Mouse (Mus musculus) adrenal gland, postnatal 25 days (tissue): ENCODE measurements around the gene Rgl1. TPM values are rescaled to one million over a fixed set of nuclear protein-coding genes. Genes with fewer than 3 reads are reported as not detected.

Experiments
- DNase-seq: peaks from one replicate; pipeline ENCODE4 v3.0.0; 2021; ENCODE audit warnings: mixed read lengths
- total RNA-seq: library from RNA; stranded (reverse); gene quantifications from 2 replicates; pipeline ENCODE4 v1.2.3, GENCODE M21; 2021

The Rgl1 gene
- total RNA-seq, 1 experiment from 2014 or later: 31.1 TPM

DNA sequence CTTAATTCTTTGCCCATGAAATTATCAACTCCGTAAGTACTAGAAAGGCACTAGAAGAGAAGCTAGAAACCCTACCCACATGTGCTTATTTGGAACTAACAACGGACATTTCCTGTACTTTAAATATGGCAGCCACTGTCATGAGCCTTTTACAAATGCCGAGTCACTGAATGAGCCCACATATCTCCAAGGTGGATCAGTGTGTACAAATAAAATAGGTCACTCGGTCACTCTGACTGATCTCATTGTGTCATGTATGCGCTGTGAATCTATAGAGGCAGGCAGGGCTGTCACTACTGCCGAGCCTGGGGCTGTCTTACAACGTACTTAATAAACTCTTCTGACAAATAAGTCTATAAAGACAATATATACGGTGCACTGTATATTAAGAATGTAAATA, 181.2 kb downstream of the Rgl1 start:
- DNase-seq: no peak

DNA sequence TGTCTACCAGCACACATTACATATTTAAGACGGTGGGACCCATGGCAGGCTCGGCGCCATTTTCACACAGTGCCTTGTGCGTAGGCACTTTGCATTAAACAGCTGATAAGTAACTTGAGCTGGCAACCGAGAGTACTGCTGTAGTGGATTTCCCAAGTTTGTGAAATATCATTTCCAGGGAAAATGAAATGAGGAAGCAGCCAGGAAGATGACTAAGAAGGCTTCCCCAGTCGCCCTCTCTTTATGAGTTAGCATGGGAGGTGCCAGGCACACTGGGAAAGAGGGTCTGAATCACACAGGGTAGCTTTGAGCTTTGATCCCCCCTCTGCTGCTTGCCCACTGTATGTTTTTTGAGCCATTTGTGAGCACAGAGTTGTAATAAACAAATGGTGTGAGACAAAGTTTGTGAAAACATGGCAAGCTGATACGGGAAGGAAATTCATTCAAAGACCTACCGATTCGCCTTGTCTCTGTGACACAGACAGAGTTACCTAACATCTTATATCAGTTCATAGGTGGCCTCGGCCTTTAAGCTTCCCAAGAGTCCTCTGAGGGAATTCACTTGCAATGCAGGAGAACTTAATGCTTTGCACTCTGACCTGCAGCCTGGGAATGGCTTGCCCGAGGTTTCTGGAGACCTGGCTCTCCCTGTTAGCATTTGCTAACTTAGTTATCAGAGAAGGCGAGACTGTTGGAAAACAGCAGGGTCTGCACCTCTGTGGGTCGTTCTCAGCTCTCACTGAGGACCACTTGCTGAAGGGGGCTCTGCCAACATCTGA, 184.8 kb downstream of the Rgl1 start:
- no peak for DNase-seq

DNA sequence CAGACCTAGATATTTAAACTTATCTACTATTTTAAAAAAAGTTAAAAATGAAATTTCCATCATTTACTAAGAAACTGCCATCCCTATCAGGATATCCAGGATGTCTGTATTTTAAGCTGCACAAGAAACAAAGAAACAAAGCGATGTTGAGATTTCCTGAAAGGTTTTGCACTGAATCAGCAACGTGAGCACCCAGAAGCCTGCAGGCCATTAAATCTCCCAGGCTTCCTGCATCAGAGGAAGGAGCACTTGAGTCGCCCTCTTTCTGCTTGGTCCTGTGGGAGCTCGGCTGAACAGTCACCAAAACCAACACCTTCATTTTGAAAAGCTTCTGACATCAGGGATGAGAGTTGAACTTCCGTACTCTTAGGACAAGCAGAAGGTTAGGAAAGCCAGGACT, 187.2 kb downstream of the Rgl1 start:
- no peak for DNase-seq

DNA sequence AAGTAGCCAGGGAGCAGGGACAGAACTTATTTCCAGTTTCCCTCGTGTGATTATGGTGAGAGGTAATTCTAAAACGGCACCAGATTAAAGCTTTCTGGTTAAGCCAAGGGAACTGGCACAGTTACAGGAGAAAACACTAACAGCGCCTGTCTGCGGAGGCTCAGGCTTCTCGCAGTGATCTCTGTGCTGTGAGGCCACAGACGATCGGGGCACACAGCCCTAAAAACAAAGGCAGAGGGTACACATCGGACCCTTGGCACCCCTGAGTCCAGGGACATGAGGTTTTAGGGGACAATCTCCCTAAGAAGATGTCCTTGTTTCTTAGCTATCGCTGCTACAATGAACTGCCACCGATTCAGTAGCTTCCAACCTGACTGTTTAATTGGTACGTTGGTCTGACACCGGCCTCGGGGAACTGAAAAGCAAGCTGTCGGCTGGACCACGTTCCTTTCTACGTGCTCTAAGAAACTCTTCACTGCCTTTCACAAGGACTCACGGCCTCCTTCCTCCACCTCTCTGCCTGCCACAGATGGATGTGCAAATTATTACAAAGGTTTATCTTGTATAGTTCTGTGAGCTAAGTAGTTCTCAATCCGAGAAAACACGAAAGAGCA, 187.9 kb downstream of the Rgl1 start:
- no peak for DNase-seq

GRCm38 (mm10) chr1:152576614-152577144, 189.5 kb downstream of the Rgl1 start:
- DNase-seq: no peak

DNA sequence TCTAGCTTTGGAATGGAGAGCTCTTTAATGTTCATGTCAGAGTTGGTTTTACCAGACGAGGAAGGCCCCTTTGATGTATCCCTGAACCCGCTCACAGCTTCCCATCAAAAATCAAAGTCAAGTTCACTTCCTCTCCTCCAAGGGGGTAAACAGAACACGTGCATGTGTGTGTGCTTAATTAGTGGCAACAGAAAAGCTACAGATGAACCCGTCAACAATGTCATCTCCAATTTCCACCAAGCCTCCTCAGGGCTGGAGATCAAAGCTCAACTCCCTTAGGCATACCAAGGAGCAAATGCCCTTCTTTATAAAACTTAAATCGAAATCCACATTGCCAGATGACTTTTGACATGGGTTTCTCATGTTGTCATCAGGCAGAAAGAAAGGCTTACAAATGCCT, 191.1 kb downstream of the Rgl1 start:
- no peak for DNase-seq

- no peak for DNase-seq
Measured at GRCm38 (mm10) chr1:152573470-152574059, 192.6 kb downstream of the Rgl1 start.

- DNase-seq: no peak
Measured at GRCm38 (mm10) chr1:152572755-152573469, 193.2 kb downstream of the Rgl1 start.

DNA sequence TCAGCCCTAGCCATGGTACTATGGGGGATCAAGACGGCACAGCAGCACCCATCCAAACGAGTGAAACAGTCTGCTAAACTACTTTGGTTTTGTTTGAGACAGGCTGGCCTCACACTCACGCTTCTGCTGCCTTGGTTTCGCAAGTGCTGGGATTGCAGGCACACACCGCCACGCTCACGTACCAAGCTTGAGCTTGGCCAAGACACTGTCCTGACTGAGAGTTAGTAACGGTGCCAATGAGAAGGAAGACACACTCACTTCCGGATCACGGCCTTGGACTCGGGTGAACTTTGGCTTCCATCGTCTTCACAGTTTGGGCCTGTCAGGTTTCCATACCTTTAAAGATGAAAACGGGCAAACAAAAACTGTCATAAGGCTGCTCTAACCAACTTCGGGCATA, 194.8 kb downstream of the Rgl1 start:
- no peak for DNase-seq

DNA sequence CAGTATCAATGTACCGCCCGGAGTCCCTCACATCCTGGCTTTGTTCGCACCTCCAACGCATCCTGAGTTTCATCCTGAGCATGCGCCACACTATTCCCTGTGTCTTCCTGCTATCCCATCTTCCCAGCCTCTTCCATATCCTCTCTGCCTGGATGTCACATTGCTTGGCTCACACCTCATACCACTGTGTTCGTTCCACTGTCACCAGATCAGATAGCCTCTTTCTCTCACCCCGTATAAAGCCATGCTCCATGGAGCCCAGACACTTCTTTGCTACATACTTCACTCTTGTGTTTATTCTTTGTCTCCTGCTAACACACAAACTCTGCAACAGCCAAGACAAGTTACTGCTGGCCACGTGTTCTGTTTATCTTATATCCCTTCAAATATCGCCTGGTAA, 195.5 kb downstream of the Rgl1 start:
- no peak for DNase-seq

DNA sequence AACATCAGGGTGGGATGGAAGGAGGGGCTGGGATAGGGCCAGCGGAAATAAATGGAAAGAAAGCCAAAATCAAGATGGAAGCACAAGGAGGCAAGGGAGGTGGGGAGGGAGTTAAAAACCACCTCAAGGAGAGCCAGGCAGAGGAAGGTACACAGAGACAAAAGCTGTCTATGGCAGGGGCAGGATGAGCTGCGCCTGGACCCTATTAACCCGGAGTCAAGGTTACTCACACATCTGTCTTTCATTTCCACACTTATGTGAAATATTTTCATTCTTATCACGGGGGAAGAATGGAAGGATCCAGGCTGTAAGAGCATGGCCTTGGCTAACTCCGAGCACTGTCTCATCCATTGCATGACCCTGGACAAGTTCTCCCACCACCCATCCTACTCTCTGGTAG, 202.9 kb downstream of the Rgl1 start:
- no peak for DNase-seq

- no peak for DNase-seq
Measured at GRCm38 (mm10) chr1:152562877-152563276, 203.3 kb downstream of the Rgl1 start.

DNA sequence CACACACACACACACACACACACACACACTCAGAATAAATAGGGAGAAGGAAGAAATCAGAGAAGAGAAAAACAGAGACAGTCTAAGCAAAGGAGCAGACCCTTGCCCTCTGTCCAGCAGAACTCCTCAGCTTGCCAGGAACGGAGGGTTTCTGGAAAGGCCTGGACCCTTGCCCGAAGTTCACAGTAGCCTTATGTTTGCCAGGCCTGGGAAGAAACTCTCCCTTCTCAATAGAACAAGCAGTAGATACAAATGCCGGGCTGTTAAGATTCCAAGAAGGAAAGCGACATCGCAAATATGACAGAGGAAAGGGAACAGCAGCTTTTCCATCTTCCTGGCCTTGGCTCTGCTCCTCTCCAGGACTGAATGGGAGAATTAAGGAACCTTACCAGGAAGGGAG, 205.7 kb downstream of the Rgl1 start:
- DNase-seq: no peak

DNA sequence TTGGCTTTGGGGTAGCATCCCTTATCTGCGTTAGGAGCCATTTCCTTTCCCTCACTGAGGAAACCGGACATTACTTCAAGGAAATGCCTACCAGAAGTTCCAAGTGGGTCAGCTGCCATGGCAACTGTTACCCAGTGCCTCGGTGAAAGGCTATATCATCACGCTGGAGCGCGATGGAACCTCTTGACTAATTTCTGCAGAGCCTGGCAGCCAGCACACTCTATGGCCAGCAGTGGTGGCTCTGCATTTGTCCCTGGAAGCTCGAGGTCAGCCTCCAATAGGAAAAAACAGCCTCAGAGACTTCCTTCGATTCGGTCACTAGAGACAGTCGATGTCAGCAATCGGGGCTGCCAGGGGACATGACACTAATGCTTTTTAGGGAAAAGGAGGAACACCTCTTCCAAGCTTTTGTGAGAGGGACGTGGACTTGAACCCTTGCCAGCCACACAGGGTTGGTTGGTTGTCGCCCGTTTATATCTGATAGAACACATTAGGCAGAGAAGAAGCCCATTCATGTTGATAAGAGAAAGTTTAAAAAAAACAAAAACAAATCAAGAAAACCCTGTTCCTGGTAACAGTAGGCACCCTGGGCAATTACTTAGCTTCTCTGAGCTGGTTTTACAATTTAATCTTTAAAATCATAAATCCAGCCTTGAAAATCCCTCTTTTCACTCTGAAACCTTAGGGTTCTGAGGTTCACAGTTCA, 209.4 kb downstream of the Rgl1 start:
- peak; percentile 29 for DNase-seq

DNA sequence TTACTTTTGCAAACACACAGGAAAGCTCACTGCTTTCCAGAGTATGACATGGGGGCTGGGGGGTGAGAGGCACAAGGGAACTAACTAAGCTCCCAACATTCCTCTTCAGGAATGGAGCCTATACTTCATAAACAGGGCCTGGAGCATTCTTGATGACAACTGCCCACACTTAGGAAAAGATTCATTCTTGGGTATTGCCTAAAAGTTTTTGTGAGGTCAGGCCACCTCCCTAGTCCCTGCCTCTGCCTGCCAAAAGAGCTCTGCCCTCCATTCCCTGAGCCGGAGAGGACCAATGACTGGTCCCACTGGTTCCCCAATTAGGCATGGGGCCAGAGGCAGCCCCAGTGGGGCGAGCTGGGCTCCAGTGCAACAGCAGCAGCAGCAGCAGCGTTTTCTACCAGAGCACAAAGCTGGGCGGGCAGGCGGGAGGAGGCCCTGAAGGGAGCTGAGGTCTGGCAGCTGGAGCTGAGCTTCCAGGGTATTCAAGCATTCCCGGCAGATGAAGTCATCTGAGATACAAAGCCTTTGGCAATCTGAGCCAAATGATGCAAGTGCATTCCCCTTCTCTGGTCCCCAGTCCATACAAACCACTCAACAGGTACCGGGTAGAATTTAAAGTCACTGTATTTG, 210.1 kb downstream of the Rgl1 start:
- DNase-seq: peak; percentile 66

DNA sequence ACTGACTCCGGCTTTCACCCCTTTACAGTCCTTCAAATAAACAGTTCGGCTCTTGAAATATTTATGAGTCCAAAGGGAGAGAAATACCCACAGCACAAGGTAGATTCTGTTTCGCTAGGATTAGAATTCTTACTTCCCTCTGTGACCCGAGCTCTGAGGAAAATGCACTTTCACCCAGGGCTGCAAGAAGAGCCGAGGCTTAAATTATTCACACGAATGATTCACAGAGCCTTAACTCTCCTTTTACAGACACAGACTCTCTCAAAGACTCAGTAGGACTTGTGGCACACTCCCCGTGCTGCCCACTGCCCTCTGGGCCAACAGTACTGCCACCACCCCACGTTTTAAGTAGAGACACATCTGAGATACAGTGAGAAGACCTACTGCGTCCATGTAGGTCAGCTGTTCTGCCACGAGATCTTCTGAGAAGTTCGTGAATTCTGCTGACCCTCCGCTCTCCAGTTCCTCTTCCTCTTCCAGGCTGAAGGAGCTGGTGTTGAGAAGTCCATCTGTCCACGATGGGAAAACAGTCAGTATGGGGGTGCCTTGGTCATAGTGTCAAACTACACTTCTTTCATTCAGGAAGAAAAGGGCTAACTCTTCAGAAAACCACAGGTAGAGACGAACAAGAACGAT, 212.1 kb downstream of the Rgl1 start:
- DNase-seq: no peak

DNA sequence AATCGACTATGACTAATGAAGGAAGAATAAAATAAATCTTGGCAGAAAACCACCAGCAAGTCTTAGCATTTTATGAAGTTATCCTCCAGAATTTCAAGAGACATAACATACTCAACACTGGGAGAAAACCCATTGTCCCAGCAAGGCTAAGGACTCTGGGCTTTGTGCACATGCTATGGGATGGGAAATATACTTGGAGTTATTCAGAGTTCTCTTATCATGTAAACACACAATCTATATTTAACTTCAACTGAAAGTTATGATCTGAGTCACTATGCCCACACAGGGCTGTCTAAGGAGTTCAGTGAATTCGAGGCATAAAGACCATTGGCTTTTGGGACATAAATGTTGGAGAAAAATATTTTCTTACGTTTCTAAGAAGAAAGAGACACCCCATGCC, 215.2 kb downstream of the Rgl1 start:
- DNase-seq: no peak

DNA sequence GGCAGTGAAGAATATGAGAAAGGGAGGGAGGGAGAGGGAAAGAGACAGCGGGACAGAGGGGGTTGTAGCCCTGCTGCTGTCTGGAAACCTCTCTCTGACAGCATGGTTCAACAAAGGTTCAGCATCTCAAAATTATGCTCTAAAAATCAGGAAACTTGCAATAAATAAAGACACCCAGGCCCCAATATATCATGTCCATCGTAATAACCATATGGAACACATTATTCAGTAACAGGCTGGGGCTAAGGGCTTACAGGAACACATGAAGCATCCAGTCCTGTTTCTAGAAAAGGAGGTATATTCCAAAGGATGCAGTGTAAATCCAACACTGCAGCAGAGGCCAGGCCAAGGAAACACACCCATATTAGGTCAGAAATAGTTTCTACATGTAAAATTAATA, 215.6 kb downstream of the Rgl1 start:
- DNase-seq: no peak

DNA sequence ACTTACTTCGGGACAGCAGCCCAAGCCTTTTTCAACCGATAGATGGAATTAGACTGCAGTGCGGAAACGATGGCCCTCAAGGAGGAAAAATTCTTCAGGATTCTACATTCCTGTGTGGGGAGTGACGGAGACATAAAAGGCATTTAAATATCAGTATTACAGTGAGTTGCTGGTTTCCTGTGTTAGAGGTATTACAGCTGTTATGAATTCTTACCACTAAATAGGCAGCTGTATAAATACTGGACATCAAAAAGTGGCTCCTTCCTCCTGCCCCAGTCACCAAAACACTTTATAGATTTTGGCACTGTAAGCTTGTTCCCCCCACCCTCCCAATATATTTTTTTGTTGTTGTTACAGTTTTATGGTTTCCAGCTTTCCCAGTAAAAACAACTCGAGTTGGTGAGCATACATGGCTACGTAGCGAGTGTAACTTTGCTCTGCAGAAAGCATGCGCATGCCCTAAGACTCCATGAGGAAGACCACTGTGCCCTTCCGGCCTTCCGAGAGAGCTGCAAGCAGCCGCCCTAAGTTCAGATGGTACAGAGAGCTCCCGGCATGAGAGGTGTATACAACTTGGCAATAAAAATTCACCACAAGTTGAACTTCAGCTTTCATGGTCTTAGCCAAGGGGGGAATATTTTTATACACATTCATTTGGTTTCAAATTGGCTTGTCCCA, 217.0 kb downstream of the Rgl1 start:
- DNase-seq: no peak

GRCm38 (mm10) chr1:152543449-152544159, 222.5 kb downstream of the Rgl1 start:
- DNase-seq: no peak
